Mouse (Mus musculus) midbrain, embryonic 16.5 days (tissue): ENCODE measurements around the gene Fshr. TPM values are rescaled to one million over a fixed set of nuclear protein-coding genes. Genes with fewer than 3 reads are reported as not detected.

Experiments
- ATAC-seq: fragments of 200-750 bp; cut with Nextera tagmentation; 2 replicates; pipeline ENCODE4 v1.8.0; 2017; ENCODE audit warnings: moderate TSS enrichment
- H3K27ac ChIP-seq: fragments of 300-500 bp; sonication (generic); 2 replicates; pipeline ENCODE4 v1.5.1; 2014; ENCODE audit warnings: mild to moderate bottlenecking, low read length, mixed read lengths
- H3K27me3 ChIP-seq: fragments of 300-500 bp; sonication (generic); 2 replicates; pipeline ENCODE4 v1.6.1; 2014; ENCODE audit warnings: low read depth, low read length, mixed read lengths; ENCODE audit not compliant: control insufficient read depth, insufficient read depth
- H3K36me3 ChIP-seq: fragments of 300-500 bp; sonication (generic); 2 replicates; pipeline ENCODE4 v1.6.1; 2014; ENCODE audit warnings: mild to moderate bottlenecking, low read length, moderate library complexity, mixed read lengths; ENCODE audit not compliant: control insufficient read depth, insufficient read depth
- H3K4me1 ChIP-seq: fragments of 300-500 bp; sonication (generic); 2 replicates; pipeline ENCODE4 v1.6.1; 2014; ENCODE audit warnings: mild to moderate bottlenecking, low read length, mixed read lengths; ENCODE audit not compliant: control insufficient read depth, insufficient read depth
- H3K4me2 ChIP-seq: fragments of 300-500 bp; sonication (generic); 2 replicates; pipeline ENCODE4 v1.6.1; 2014; ENCODE audit warnings: mild to moderate bottlenecking, low read length, mixed read lengths
- H3K4me3 ChIP-seq: fragments of 300-500 bp; sonication (generic); 2 replicates; pipeline ENCODE4 v1.5.1; 2014; ENCODE audit warnings: low read depth, mild to moderate bottlenecking, low read length, moderate library complexity, mixed read lengths
- H3K9ac ChIP-seq: fragments of 300-500 bp; sonication (generic); 2 replicates; pipeline ENCODE4 v1.6.1; 2014; ENCODE audit warnings: low read depth, low read length, mixed read lengths
- H3K9me3 ChIP-seq: fragments of 300-500 bp; sonication (generic); replicated peaks from 2 replicates; pipeline ENCODE4 v1.6.1; 2014; ENCODE audit warnings: mild to moderate bottlenecking, low read length, mixed read lengths; ENCODE audit not compliant: control insufficient read depth, poor library complexity, severe bottlenecking
- WGBS: fragments of 180-500 bp; shearing (Covaris S2); extraction: QIAGEN DNeasy Blood & Tissue Kit; methylation state at CpG from one replicate; pipeline ENCODE4 v1.1.7; 2014; 5-methylcytosine and 5-hydroxymethylcytosine counted together
- polyA plus RNA-seq: library from polyadenylated mRNA; unstranded; fragments of >200 nt; fragmentation: Nextera tagmentation; extraction: Ambion mirVana; gene quantifications from 2 replicates; pipeline ENCODE4 v1.2.1, GENCODE M21; 2015

The Fshr gene
- polyA plus RNA-seq, 1 experiment from 2014 or later: not detected

DNA sequence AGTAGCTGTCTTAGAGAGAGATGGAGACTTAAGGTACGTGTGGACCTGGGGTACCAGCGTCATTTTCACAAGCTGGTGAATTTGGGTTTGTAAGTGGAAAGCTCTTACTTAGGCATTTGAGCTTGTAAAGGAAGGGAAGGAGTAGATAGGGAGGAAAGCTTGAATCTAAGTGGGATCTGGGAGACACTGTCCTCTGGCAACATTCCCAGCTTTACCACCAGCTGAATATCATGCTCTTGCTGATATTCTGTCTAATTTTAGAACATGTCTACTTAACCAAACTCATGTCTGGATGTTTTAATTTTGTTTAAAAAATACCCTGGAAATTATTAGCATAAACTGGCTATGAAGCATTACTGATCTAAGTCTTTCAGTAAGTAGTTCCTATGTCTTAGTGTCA lies 151.4 kb downstream of the Fshr start:
- 90% methylated on average over 2 of the region's 2 CpGs for WGBS
- H3K27ac ChIP-seq: no peak overlapping the region
- H3K4me2 ChIP-seq: no peak overlapping the region
- H3K9me3 ChIP-seq: no peaks in the 10 kb centered on the region
- H3K9ac ChIP-seq: no peak overlapping the region
- no peak overlapping the region for H3K4me3 ChIP-seq
- ATAC-seq: no peak
- H3K27me3 ChIP-seq: no peaks in the 10 kb centered on the region
- H3K36me3 ChIP-seq: no peaks in the 10 kb centered on the region
- H3K4me1 ChIP-seq: no peaks in the 10 kb centered on the region

- H3K4me2 ChIP-seq: no peak overlapping the region
- H3K4me3 ChIP-seq: no peak overlapping the region
- no peaks in the 10 kb centered on the region for H3K4me1 ChIP-seq
- no peak overlapping the region for H3K9ac ChIP-seq
- no peaks in the 10 kb centered on the region for H3K36me3 ChIP-seq
- H3K27me3 ChIP-seq: no peaks in the 10 kb centered on the region
- no peaks in the 10 kb centered on the region for H3K9me3 ChIP-seq
- no peak overlapping the region for H3K27ac ChIP-seq
- ATAC-seq: no peak
- 81% methylated on average over 3 of the region's 3 CpGs for WGBS
Measured at GRCm38 (mm10) chr17:89046016-89046415, 154.5 kb downstream of the Fshr start.

- H3K9me3 ChIP-seq: no peaks in the 10 kb centered on the region
- no peak overlapping the region for H3K27ac ChIP-seq
- no peak overlapping the region for H3K4me3 ChIP-seq
- no peak overlapping the region for H3K9ac ChIP-seq
- H3K4me1 ChIP-seq: no peaks in the 10 kb centered on the region
- no peaks in the 10 kb centered on the region for H3K27me3 ChIP-seq
- no peaks in the 10 kb centered on the region for H3K36me3 ChIP-seq
- 92% methylated on average over 5 of the region's 5 CpGs for WGBS
- no peak overlapping the region for H3K4me2 ChIP-seq
- ATAC-seq: no peak
Measured at GRCm38 (mm10) chr17:89036723-89037122, 163.8 kb downstream of the Fshr start.

GRCm38 (mm10) chr17:89036049-89036448 lies 164.4 kb downstream of the Fshr start:
- no peak overlapping the region for H3K4me2 ChIP-seq
- no peaks in the 10 kb centered on the region for H3K27me3 ChIP-seq
- H3K9ac ChIP-seq: no peak overlapping the region
- WGBS: 88% methylated on average over 3 of the region's 3 CpGs
- ATAC-seq: no peak
- no peaks in the 10 kb centered on the region for H3K9me3 ChIP-seq
- H3K36me3 ChIP-seq: no peaks in the 10 kb centered on the region
- H3K27ac ChIP-seq: no peak overlapping the region
- no peak overlapping the region for H3K4me3 ChIP-seq
- H3K4me1 ChIP-seq: no peaks in the 10 kb centered on the region

- Histone ChIP-seq H3K4me2 (no peak overlapping the region), H3K4me1 (no peaks in the 10 kb centered on the region), H3K27ac (no peak overlapping the region), H3K9ac (no peak overlapping the region), H3K36me3 (no peaks in the 10 kb centered on the region), H3K9me3 (no peaks in the 10 kb centered on the region), H3K4me3 (no peak overlapping the region), H3K27me3 (no peaks in the 10 kb centered on the region)
- ATAC-seq: no peak
Measured at GRCm38 (mm10) chr17:89034627-89035026, 165.8 kb downstream of the Fshr start.

GRCm38 (mm10) chr17:89032981-89033380 lies 167.5 kb downstream of the Fshr start:
- Histone ChIP-seq H3K4me1 (no peaks in the 10 kb centered on the region), H3K4me3 (no peak overlapping the region), H3K9ac (no peak overlapping the region), H3K27me3 (no peaks in the 10 kb centered on the region), H3K27ac (no peak overlapping the region), H3K36me3 (no peaks in the 10 kb centered on the region), H3K4me2 (no peak overlapping the region), H3K9me3 (no peaks in the 10 kb centered on the region)
- no peak for ATAC-seq
- WGBS: 93% methylated on average over 2 of the region's 2 CpGs

GRCm38 (mm10) chr17:89019518-89019917 lies 181.0 kb downstream of the Fshr start:
- Histone ChIP-seq H3K9ac (no peak overlapping the region), H3K4me1 (no peaks in the 10 kb centered on the region), H3K9me3 (no peaks in the 10 kb centered on the region), H3K27me3 (no peaks in the 10 kb centered on the region), H3K36me3 (no peaks in the 10 kb centered on the region), H3K27ac (no peak overlapping the region), H3K4me2 (no peak overlapping the region), H3K4me3 (no peak overlapping the region)
- 83% methylated on average over 2 of the region's 2 CpGs for WGBS
- ATAC-seq: no peak

DNA sequence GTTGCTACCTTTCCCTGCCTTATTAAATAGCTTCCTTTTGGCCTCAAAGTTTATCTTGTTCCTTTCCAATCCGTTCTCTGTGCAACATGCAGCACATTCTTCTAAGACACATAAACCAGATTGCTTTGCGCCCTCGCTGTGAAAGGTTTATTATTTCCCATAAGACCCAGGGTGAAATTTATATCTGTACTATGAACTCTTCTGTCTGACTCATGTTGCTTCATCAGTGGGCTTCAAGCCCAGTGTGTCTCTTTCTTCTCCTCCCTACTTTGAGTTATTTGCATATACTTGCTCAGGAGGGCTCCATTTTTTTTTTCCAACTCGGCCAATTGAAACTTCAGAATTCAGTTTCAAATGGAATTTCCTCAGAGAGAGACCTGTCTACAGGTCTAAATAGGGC lies 183.5 kb downstream of the Fshr start:
- Histone ChIP-seq H3K4me1 (no peaks in the 10 kb centered on the region), H3K36me3 (no peaks in the 10 kb centered on the region), H3K27ac (no peak overlapping the region), H3K4me3 (no peak overlapping the region), H3K27me3 (no peaks in the 10 kb centered on the region), H3K4me2 (no peak overlapping the region), H3K9me3 (no peaks in the 10 kb centered on the region), H3K9ac (no peak overlapping the region)
- no peak for ATAC-seq
- WGBS: 85% methylated on average over 4 of the region's 4 CpGs

DNA sequence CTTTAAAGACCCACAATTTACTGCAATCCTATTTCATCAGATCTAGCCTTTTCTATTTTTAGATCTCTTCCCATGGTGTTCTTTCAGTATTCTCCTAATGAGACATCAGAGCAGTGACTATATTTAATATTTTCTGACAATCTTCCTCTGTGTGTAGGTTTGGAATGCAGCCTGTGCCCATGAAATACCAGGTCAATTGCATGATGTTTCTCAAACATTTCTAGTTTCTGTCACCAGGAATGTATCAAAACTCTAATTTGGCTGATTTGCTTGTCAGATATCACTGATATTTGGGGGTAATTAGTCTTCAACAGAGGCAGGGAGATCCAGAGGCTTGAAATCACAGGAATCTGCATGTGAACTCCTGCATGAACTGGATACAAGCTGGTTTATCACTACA lies 186.8 kb downstream of the Fshr start:
- no peaks in the 10 kb centered on the region for H3K9me3 ChIP-seq
- no peak overlapping the region for H3K9ac ChIP-seq
- no peak overlapping the region for H3K4me3 ChIP-seq
- no peak for ATAC-seq
- H3K27ac ChIP-seq: no peak overlapping the region
- no peak overlapping the region for H3K4me2 ChIP-seq
- no peaks in the 10 kb centered on the region for H3K4me1 ChIP-seq
- no peaks in the 10 kb centered on the region for H3K36me3 ChIP-seq
- no peaks in the 10 kb centered on the region for H3K27me3 ChIP-seq

DNA sequence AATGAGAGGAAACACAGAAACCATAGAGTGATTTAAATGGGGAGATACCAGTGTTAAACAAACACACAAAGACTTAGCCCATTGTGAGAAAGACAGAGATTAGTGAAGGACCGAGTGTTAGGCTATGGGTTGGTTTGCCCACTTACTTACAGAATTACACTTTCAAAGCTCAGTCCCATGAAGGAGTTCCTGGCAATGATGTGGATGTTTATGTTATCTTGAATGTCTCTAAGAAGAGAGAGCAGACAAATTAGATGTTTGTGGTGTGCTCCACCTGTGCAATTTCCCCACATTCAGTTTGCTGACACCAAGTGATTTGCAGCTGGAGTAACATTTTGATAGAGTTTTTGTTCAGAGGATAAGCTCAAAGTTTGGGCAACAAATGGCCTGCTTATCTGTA lies 191.4 kb downstream of the Fshr start:
- H3K4me2 ChIP-seq: no peak overlapping the region
- no peak overlapping the region for H3K4me3 ChIP-seq
- no peaks in the 10 kb centered on the region for H3K4me1 ChIP-seq
- WGBS: 57% methylated on average over 1 of the region's 1 CpGs
- no peaks in the 10 kb centered on the region for H3K36me3 ChIP-seq
- H3K27ac ChIP-seq: no peak overlapping the region
- ATAC-seq: no peak
- H3K9me3 ChIP-seq: no peaks in the 10 kb centered on the region
- H3K27me3 ChIP-seq: no peaks in the 10 kb centered on the region
- H3K9ac ChIP-seq: no peak overlapping the region
